Mouse (Mus musculus): ENCODE measurements around the gene Gm3252. TPM values are rescaled to one million over a fixed set of nuclear protein-coding genes. Genes with fewer than 3 reads are reported as not detected.
"Not testable (repeated sequence)": the region's sequence is repeated elsewhere in the genome, so short reads cannot be mapped to it uniquely, and the experiment has no call there.

The Gm3252 gene
- total RNA-seq (2022): under 1 TPM; 0.21 to 0.59 (median 0.35) TPM

GRCm38 (mm10) chr14:4726038-4726880, at the start of gene Gm3252:
Gm3252 (plus strand) TSS chr14:4726775.
- not testable (repeated sequence) for DNase-seq (ENCODE audit: low spot score in 2 of 2)

- DNase-seq (ENCODE audit: low spot score in 2 of 2): not testable (repeated sequence)
Observed at GRCm38 (mm10) chr14:4708938-4709337, 17.6 kb upstream of the Gm3252 start, which contains the start of gene Gm7876. Gm7876 (plus strand) TSS chr14:4709238.

- not testable (repeated sequence) for DNase-seq (ENCODE audit: low spot score in 2 of 2)
Observed at GRCm38 (mm10) chr14:4776037-4776436, 49.5 kb downstream of the Gm3252 start, which contains the start of gene Gm9602. Gm9602 (plus strand) TSS chr14:4776337.

Other genes with a start within 250 kb of the Gm3252 start
- not detected for gene Gm3182, start 245.0 kb upstream of the Gm3252 start, total RNA-seq (2022)
- not detected for gene Gm3047, start 171.4 kb upstream of the Gm3252 start, total RNA-seq (2022)
- gene Gm8159, start 94.4 kb upstream of the Gm3252 start, total RNA-seq (2022): under 1 TPM; 0.32 to 0.94 (median 0.53) TPM
- not detected for gene Gm3239, start 62.6 kb upstream of the Gm3252 start, total RNA-seq (2022)
- not detected for gene Gm7876, start 17.5 kb upstream of the Gm3252 start, total RNA-seq (2022)
- not detected for gene Gm9602, start 49.6 kb downstream of the Gm3252 start, total RNA-seq (2022)
- not detected for gene Gm3269, start 111.3 kb downstream of the Gm3252 start, total RNA-seq (2022)
- 10 to 100 TPM in 1 of 4 experiments, 1 to 10 TPM in 3; 4.5 to 13.0 (median 8.3) TPM for gene Gm3264, start 128.8 kb downstream of the Gm3252 start, total RNA-seq (2022)
- not detected for gene Gm3278, start 165.6 kb downstream of the Gm3252 start, total RNA-seq (2022)

All from left cerebral cortex, adult 8-10 months (tissue).